10 mouse cellular contexts compared by ENCODE assay signal in genomic region chr7:96474560-96475089, GRCm38 (mm10).
DNase-seq lines count a peak whose midpoint lies in the region; ATAC-seq lines count a peak whose summit lies in the region.
"Had no signal": no experiment of that assay in that cellular context is flagged by ENCODE, and none has a peak within 500 bp of the region (broad histone marks: within the 10 kb centered on the region; RNA-seq: fewer than 3 reads in every experiment).

No protein-coding gene starts in this region.

- H3K4me2 ChIP-seq in midbrain, embryonic 11.5 days, result no peak overlapping the region
- no peak overlapping the region for H3K4me2 ChIP-seq in midbrain, embryonic 13.5 days (replicated peaks)

- no peaks in the 10 kb centered on the region for H3K9me3 ChIP-seq in midbrain, embryonic 11.5 days (ENCODE audit: control insufficient read depth, low read length)
- H3K9me3 ChIP-seq in midbrain, embryonic 13.5 days, result no peaks in the 10 kb centered on the region

- H3K36me3 ChIP-seq in midbrain, embryonic 11.5 days (ENCODE audit: control insufficient read depth, insufficient read depth, low read length), result no peaks in the 10 kb centered on the region
- no peaks in the 10 kb centered on the region for H3K36me3 ChIP-seq in midbrain, embryonic 13.5 days

- H3K4me1 ChIP-seq in midbrain, embryonic 11.5 days (ENCODE audit: control insufficient read depth, insufficient read depth, low read length), result no peaks in the 10 kb centered on the region
- H3K4me1 ChIP-seq in midbrain, embryonic 13.5 days (replicated peaks), result peaks cover 5% of the 10 kb centered on the region; the same call in 1 of the 2 replicates

- ATAC-seq in midbrain, embryonic 11.5 days (ENCODE audit: low FRiP score), result no peak
- ATAC-seq in midbrain, embryonic 13.5 days, result no peak

- H3K9ac ChIP-seq in midbrain, embryonic 11.5 days (ENCODE audit: low read length), result no peak overlapping the region
- no peak overlapping the region for H3K9ac ChIP-seq in midbrain, embryonic 13.5 days (replicated peaks)

- WGBS in midbrain, embryonic 11.5 days, result 88% methylated on average over 11 of the region's 11 CpGs
- 84% methylated on average over 11 of the region's 11 CpGs for WGBS in midbrain, embryonic 13.5 days

- no peak overlapping the region for H3K4me3 ChIP-seq in midbrain, embryonic 11.5 days (ENCODE audit: low read depth, low read length)
- H3K4me3 ChIP-seq in midbrain, embryonic 13.5 days (replicated peaks), result no peak overlapping the region

- H3K27me3 ChIP-seq in midbrain, embryonic 11.5 days (ENCODE audit: control insufficient read depth, insufficient read depth, low read length), result no peaks in the 10 kb centered on the region
- H3K27me3 ChIP-seq in midbrain, embryonic 13.5 days, result no peaks in the 10 kb centered on the region

- no peak overlapping the region for H3K27ac ChIP-seq in midbrain, embryonic 11.5 days (ENCODE audit: low read depth, low read length)
- H3K27ac ChIP-seq in midbrain, embryonic 13.5 days, result no peak overlapping the region

- DNase-seq in midbrain, embryonic 11.5 days (ENCODE audit: low spot score, missing footprints), result peak; percentile 39
- peak; percentile 90 to 91 for DNase-seq in frontal cortex, adult 2 months (ENCODE audit: extremely low spot score in 1 of 2, low spot score in 1 of 2)
- peak; percentile 59 to 92 for DNase-seq in left cerebral cortex, adult 8-10 months (ENCODE audit: low spot score in 2 of 2)
- peak; percentile 95 for DNase-seq in telencephalon, adult 2 months (ENCODE audit: low read depth, low spot score)
- DNase-seq in adrenal gland, postnatal 36 days, result no peak
- DNase-seq in thymus, adult 18-20 months, result no peak
- DNase-seq in T-cell, adult 2 months (ENCODE audit: low spot score), result no peak
- DNase-seq: gastrocnemius, postnatal 25 days; lung, postnatal 14 days had no signal

Comparison
In these comparisons a context has a peak if more than half of its experiments do, and no peak if none do; other contexts are left out.
1. DNase-seq: peak in midbrain, embryonic 11.5 days (single experiment), frontal cortex, adult 2 months (2 of 2), left cerebral cortex, adult 8-10 months (2 of 2) and telencephalon, adult 2 months (single experiment); none in adrenal gland, postnatal 36 days (0 of 2), thymus, adult 18-20 months (0 of 2) and T-cell, adult 2 months (single experiment).